Mouse (Mus musculus) heart, postnatal 10 days (tissue): ENCODE results near the gene Gm12185. TPM values are rescaled to one million over a fixed set of nuclear protein-coding genes. Genes with fewer than 3 reads are reported as not detected.

ENCODE experiments used
- DNase-seq, 2 experiments: peaks; one replicate each; pipeline ENCODE4 v3.0.0; 2021
- intact Hi-C: fragments of 180-260 bp; cut with DNase I; formaldehyde crosslinking; loops from one replicate; pipeline ENCODE4 v1.15.1; 2025
- total RNA-seq, 2 experiments: library from RNA; stranded (reverse); gene quantifications; 2 replicates each; pipeline ENCODE4 v1.2.3; 2021

The Gm12185 gene
- total RNA-seq, 2 experiments from 2014 or later: 0.17 to 0.45 TPM

GRCm38 (mm10) chr11:48863808-48864207 lies 128.2 kb downstream of the Gm12185 start:
- intact Hi-C loops: no loop called here
- DNase-seq: no peak

- intact Hi-C loops: no loop called here
- no peak for DNase-seq
These were observed 129.2 kb downstream of the Gm12185 start for GRCm38 (mm10) chr11:48862784-48863319.

GRCm38 (mm10) chr11:48859014-48859413 lies 133.0 kb downstream of the Gm12185 start:
- intact Hi-C loops: loop anchor here (5.0 kb wide), 1 partner anchor 393 kb away; no protein-coding TSS in a partner anchor
- peak; percentile 54 to 72 for DNase-seq

Other genes starting within 250 kb of the Gm12185 start
- gene Rack1, start 191.9 kb downstream of the Gm12185 start, total RNA-seq: 100 to 1,000 TPM; 530 to 563 TPM
- 10 to 100 TPM; 27.9 to 30.1 TPM for gene Trim41, start 174.9 kb downstream of the Gm12185 start, total RNA-seq
- 10 to 100 TPM; 10.1 to 12.8 TPM for gene Trim7, start 166.1 kb downstream of the Gm12185 start, total RNA-seq
- gene Gm12184, start 165.6 kb downstream of the Gm12185 start, total RNA-seq: 1 to 10 TPM; 2.9 to 5.0 TPM
- gene Irgm1, start 120.5 kb downstream of the Gm12185 start, total RNA-seq: 1 to 10 TPM; 6.5 to 9.5 TPM
- under 1 TPM; 0.50 to 0.65 TPM for gene Gm5431, start 90.0 kb downstream of the Gm12185 start, total RNA-seq
- 1 to 10 TPM; 2.4 to 3.6 TPM for gene Psme2b, start 46.0 kb downstream of the Gm12185 start, total RNA-seq
- under 1 TPM; 0.14 to 0.17 TPM for gene Olfr56, start 13.3 kb downstream of the Gm12185 start, total RNA-seq
- gene 9930111J21Rik1, start 12.8 kb downstream of the Gm12185 start, total RNA-seq: 1 to 10 TPM; 3.4 to 4.7 TPM
- gene Tgtp1, start 1.9 kb upstream of the Gm12185 start, total RNA-seq: under 1 TPM; 0.53 to 0.55 TPM
- 1 to 10 TPM; 6.8 to 7.3 TPM for gene 9930111J21Rik2, start 59.0 kb upstream of the Gm12185 start, total RNA-seq
- not detected for gene Tgtp2, start 72.0 kb upstream of the Gm12185 start, total RNA-seq
- gene Ifi47, start 84.4 kb upstream of the Gm12185 start, total RNA-seq: 1 to 10 TPM; 1.7 to 2.2 TPM
- 1 to 10 TPM; 1.1 to 1.5 TPM for gene Olfr1396, start 122.6 kb upstream of the Gm12185 start, total RNA-seq
- gene Olfr1395, start 150.0 kb upstream of the Gm12185 start, total RNA-seq: not detected
- not detected for gene Olfr1394, start 162.2 kb upstream of the Gm12185 start, total RNA-seq
- gene Btnl9, start 194.9 kb upstream of the Gm12185 start, total RNA-seq: 10 to 100 TPM; 59.3 to 60.3 TPM
- 10 to 100 TPM; 30.0 to 39.8 TPM for gene Zfp62, start 211.1 kb upstream of the Gm12185 start, total RNA-seq